Comparison of ENCODE assay signal across 13 mouse cellular contexts in the genomic region with DNA sequence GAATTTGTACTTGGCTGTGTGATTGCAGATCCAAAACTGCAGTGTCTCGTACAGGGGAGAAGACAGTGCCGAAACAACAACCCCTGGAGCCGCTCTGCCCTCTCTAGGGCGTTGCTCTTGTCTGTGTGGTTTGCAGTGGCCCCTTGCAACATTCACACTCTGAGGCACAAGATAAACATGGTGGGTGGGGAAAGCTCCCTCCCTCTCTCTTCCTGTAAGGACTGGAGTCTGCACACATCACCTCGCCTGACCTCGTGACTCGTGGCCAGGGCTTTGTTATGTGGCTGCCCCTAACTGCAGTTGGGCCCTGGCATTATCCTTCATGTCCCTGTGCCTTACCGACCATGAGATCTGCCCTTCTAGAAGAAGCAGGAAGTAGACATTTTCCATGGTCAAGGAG.
A peak's percentile ranks its signal among the peaks of the same experiment; 100 is the strongest.
DNase-seq lines count a peak whose midpoint lies in the region; ATAC-seq and TF ChIP-seq lines count a peak whose summit lies in the region.
"Had no signal": no experiment of that assay in that cellular context is flagged by ENCODE, and none has a peak within 500 bp of the region (broad histone marks: within the 10 kb centered on the region; RNA-seq: fewer than 3 reads in every experiment).

No protein-coding gene starts in this region.

- peak; percentile 44 for DNase-seq in lung, postnatal 0 days (ENCODE audit: low spot score)
- DNase-seq in lung, adult 2 months: no peak
- DNase-seq in c-Kit-positive CD71-positive TER-119-negative erythroid progenitor cells, embryonic 14.5 days (ENCODE audit: low read depth): peak; percentile 46
- DNase-seq in liver, embryonic 13.5 days: peak; percentile 56
- no peak for DNase-seq in layer of hippocampus, adult 2 months (ENCODE audit: low spot score in 2 of 2)
- no peak for DNase-seq in spleen, postnatal 10 days (ENCODE audit: low spot score in 2 of 2)
- DNase-seq: adrenal gland, adult 2 months; cerebellum, adult 11-12 months; right cerebral cortex, postnatal 25 days; thymus, adult 2 months had no signal

- WGBS in lung, postnatal 0 days: 41% methylated on average over 8 of the region's 8 CpGs
- 26% methylated on average over 8 of the region's 8 CpGs for WGBS in lung, adult 2 months
- 12% methylated on average over 8 of the region's 8 CpGs for whole genome bisulfite sequencing in liver, embryonic 13.5 days (ENCODE audit: insufficient replicate concordance)
- 56% methylated on average over 8 of the region's 8 CpGs for WGBS in hindbrain, embryonic 12.5 days

- no peak overlapping the region for H3K4me3 ChIP-seq in lung, postnatal 0 days (ENCODE audit: low read depth, low read length)
- no peak overlapping the region for H3K4me3 ChIP-seq in lung, adult 2 months (replicated peaks; ENCODE audit: extremely low read depth, low read depth, low read length)
- H3K4me3 ChIP-seq in liver, embryonic 13.5 days (replicated peaks): no peak overlapping the region
- H3K4me3 ChIP-seq in hindbrain, embryonic 12.5 days: no peak overlapping the region
- no peak overlapping the region for H3K4me3 ChIP-seq in layer of hippocampus, adult 2 months
- H3K4me3 ChIP-seq: neural tube, embryonic 13.5 days had no signal

- H3K4me2 ChIP-seq in lung, postnatal 0 days (replicated peaks; ENCODE audit: low read depth, low read length): no peak overlapping the region
- H3K4me2 ChIP-seq in liver, embryonic 13.5 days: peak overlapping the region; percentile 26
- no peak overlapping the region for H3K4me2 ChIP-seq in hindbrain, embryonic 12.5 days (replicated peaks)
- H3K4me2 ChIP-seq: neural tube, embryonic 13.5 days had no signal

- no peak overlapping the region for H3K27ac ChIP-seq in lung, postnatal 0 days (ENCODE audit: low read length)
- H3K27ac ChIP-seq in liver, embryonic 13.5 days: peak overlapping the region; percentile 10; the same call in 1 of the 2 replicates
- no peak overlapping the region for H3K27ac ChIP-seq in hindbrain, embryonic 12.5 days
- H3K27ac ChIP-seq in layer of hippocampus, adult 2 months: no peak overlapping the region
- H3K27ac ChIP-seq: neural tube, embryonic 13.5 days had no signal

- no peaks in the 10 kb centered on the region for H3K36me3 ChIP-seq in lung, postnatal 0 days (ENCODE audit: insufficient read depth, low read length)
- peaks cover 29% of the 10 kb centered on the region for H3K36me3 ChIP-seq in liver, embryonic 13.5 days
- H3K36me3 ChIP-seq in hindbrain, embryonic 12.5 days: no peaks in the 10 kb centered on the region
- H3K36me3 ChIP-seq: neural tube, embryonic 13.5 days had no signal

- TF ChIP-seq EP300 in lung, postnatal 0 days (IDR thresholded peaks at IDR 0.05): no peak

- H3K9me3 ChIP-seq in lung, postnatal 0 days (ENCODE audit: low read length): no peaks in the 10 kb centered on the region
- H3K9me3 ChIP-seq in liver, embryonic 13.5 days (replicated peaks): no peaks in the 10 kb centered on the region
- no peaks in the 10 kb centered on the region for H3K9me3 ChIP-seq in hindbrain, embryonic 12.5 days (replicated peaks)
- H3K9me3 ChIP-seq: neural tube, embryonic 13.5 days had no signal

- no peaks in the 10 kb centered on the region for H3K27me3 ChIP-seq in lung, postnatal 0 days (replicated peaks; ENCODE audit: insufficient read depth, low read length)
- no peaks in the 10 kb centered on the region for H3K27me3 ChIP-seq in liver, embryonic 13.5 days
- 0 out of 2 replicates have a peak, but pooled peaks cover 4% of the 10 kb centered on the region for H3K27me3 ChIP-seq in hindbrain, embryonic 12.5 days
- H3K27me3 ChIP-seq: neural tube, embryonic 13.5 days had no signal

- TF ChIP-seq CTCF in lung, postnatal 0 days (IDR thresholded peaks at IDR 0.05): no peak
- no peak for TF ChIP-seq CTCF in lung, adult 2 months (IDR thresholded peaks at IDR 0.05; ENCODE audit: insufficient read depth, low read length)
- no peak for TF ChIP-seq CTCF in layer of hippocampus, adult 2 months (conservative IDR thresholded peaks at IDR 0.05)

- H3K4me1 ChIP-seq in lung, postnatal 0 days (ENCODE audit: insufficient read depth, low read depth, low read length): peaks cover 10% of the 10 kb centered on the region; the same call in 1 of the 2 replicates
- H3K4me1 ChIP-seq in lung, adult 2 months (ENCODE audit: control insufficient read depth, insufficient read depth, low read length): peaks cover 20% of the 10 kb centered on the region
- peaks cover 39% of the 10 kb centered on the region for H3K4me1 ChIP-seq in liver, embryonic 13.5 days (replicated peaks)
- peaks cover 42% of the 10 kb centered on the region for H3K4me1 ChIP-seq in hindbrain, embryonic 12.5 days

- no peak for TF ChIP-seq POLR2A in lung, adult 2 months (IDR thresholded peaks at IDR 0.05; ENCODE audit: borderline replicate concordance, extremely low read depth, low read depth, low read length)

- ATAC-seq in lung, postnatal 0 days: peak; percentile 44
- peak; percentile 87 for ATAC-seq in liver, embryonic 13.5 days (ENCODE audit: low read depth)
- ATAC-seq in monocyte, adult 5-6 weeks (replicated peaks; ENCODE audit: insufficient number of reproducible peaks, low FRiP score, low TSS enrichment, poor library complexity, severe bottlenecking): peak; percentile 77
- no peak for ATAC-seq in hindbrain, embryonic 12.5 days (ENCODE audit: low FRiP score)

- H3K9ac ChIP-seq in lung, postnatal 0 days (replicated peaks; ENCODE audit: low read depth): no peak overlapping the region
- H3K9ac ChIP-seq in liver, embryonic 13.5 days: 0 out of 2 replicates have a peak overlapping the region, but pooled peaks have one; percentile 22
- no peak overlapping the region for H3K9ac ChIP-seq in hindbrain, embryonic 12.5 days
- H3K9ac ChIP-seq: neural tube, embryonic 13.5 days had no signal

Comparison
In these comparisons a context has a peak if more than half of its experiments do, and no peak if none do; other contexts are left out.
1. DNase-seq: peak in lung, postnatal 0 days (single experiment), c-Kit-positive CD71-positive TER-119-negative erythroid progenitor cells, embryonic 14.5 days (single experiment) and liver, embryonic 13.5 days (single experiment); none in lung, adult 2 months (single experiment), layer of hippocampus, adult 2 months (0 of 2) and spleen, postnatal 10 days (0 of 2).